Mouse (Mus musculus) neural tube, embryonic 11.5 days (tissue): Measurements from ENCODE around the gene Gng7. TPM values are rescaled to one million over a fixed set of nuclear protein-coding genes. Genes with fewer than 3 reads are reported as not detected.
A peak's percentile ranks its signal among the peaks of the same experiment; 100 is the strongest.

Experiments used
- ATAC-seq: fragments of 200-750 bp; cut with Nextera tagmentation; 2 replicates; pipeline ENCODE4 v1.8.0; 2017; ENCODE audit warnings: moderate number of reproducible peaks, mild to moderate bottlenecking, moderate TSS enrichment, moderate library complexity; ENCODE audit not compliant: insufficient read depth, low FRiP score, low TSS enrichment
- DNase-seq: peaks from one replicate; pipeline ENCODE4 v3.0.0-alpha.2; 2015; ENCODE audit warnings: low spot score
- H3K27ac ChIP-seq: fragments of 300-500 bp; sonication (generic); 2 replicates; pipeline ENCODE4 v1.5.1; 2014; ENCODE audit warnings: low read depth, mild to moderate bottlenecking, low read length
- H3K27me3 ChIP-seq: fragments of 300-500 bp; sonication (generic); 2 replicates; pipeline ENCODE4 v1.6.1; 2014; ENCODE audit warnings: mild to moderate bottlenecking, low read length, mixed read lengths; ENCODE audit not compliant: control insufficient read depth, insufficient read depth
- H3K36me3 ChIP-seq: fragments of 300-500 bp; sonication (generic); 2 replicates; pipeline ENCODE4 v1.6.1; 2014; ENCODE audit warnings: mild to moderate bottlenecking, low read length, moderate library complexity, mixed read lengths; ENCODE audit not compliant: control insufficient read depth, insufficient read depth
- H3K4me1 ChIP-seq: fragments of 300-500 bp; sonication (generic); 2 replicates; pipeline ENCODE4 v1.6.1; 2014; ENCODE audit warnings: low read length, mixed read lengths; ENCODE audit not compliant: control insufficient read depth, insufficient read depth
- H3K4me2 ChIP-seq: fragments of 300-500 bp; sonication (generic); 2 replicates; pipeline ENCODE4 v1.6.1; 2014; ENCODE audit warnings: low read depth, mild to moderate bottlenecking, moderate library complexity
- H3K4me3 ChIP-seq: fragments of 300-500 bp; sonication (generic); 2 replicates; pipeline ENCODE4 v1.5.1; 2014; ENCODE audit warnings: low read depth, low read length
- H3K9ac ChIP-seq: fragments of 300-500 bp; sonication (generic); 2 replicates; pipeline ENCODE4 v1.6.1; 2014; ENCODE audit warnings: mild to moderate bottlenecking, low read length
- H3K9me3 ChIP-seq: fragments of 300-500 bp; sonication (generic); 2 replicates; pipeline ENCODE4 v1.6.1; 2016; ENCODE audit warnings: low read length; ENCODE audit not compliant: control insufficient read depth
- WGBS: fragments of 180-500 bp; shearing (Covaris S2); extraction: QIAGEN DNeasy Blood & Tissue Kit; methylation state at CpG from one replicate; pipeline ENCODE4 v1.1.7; 2014; 5-methylcytosine and 5-hydroxymethylcytosine counted together
- polyA plus RNA-seq: library from polyadenylated mRNA; unstranded; fragments of >200 nt; fragmentation: Nextera tagmentation; extraction: Ambion mirVana; gene quantifications from 2 replicates; pipeline ENCODE4 v1.2.1, GENCODE M21; 2014

The Gng7 gene
- polyA plus RNA-seq, 1 experiment from 2014 or later: 9.4 TPM

DNA sequence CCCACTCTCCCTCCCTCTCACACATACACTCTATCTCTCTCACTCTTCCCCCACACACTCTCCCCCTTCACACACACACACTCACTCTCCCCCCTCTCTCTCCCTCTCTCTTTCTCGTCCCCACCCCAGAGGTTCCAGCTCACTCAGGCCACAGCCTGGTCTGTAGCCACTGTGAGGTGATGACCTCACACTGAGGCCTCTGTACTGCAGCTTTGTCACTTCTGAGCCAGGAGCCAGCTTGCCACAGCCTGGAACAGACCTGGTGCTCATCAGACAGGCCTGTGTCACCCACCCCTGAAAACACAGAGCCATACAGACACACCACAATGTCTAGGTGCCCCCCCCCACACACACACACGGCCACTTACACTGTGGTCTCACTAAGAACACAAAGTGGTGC is 5.5 kb upstream of the Gng7 start:
- peaks cover 24% of the 10 kb centered on the region for H3K27me3 ChIP-seq
- no peak for DNase-seq
- no peak for ATAC-seq
- H3K4me3 ChIP-seq: no peak overlapping the region
- H3K36me3 ChIP-seq: no peaks in the 10 kb centered on the region
- H3K9ac ChIP-seq: no peak overlapping the region
- H3K27ac ChIP-seq: no peak overlapping the region
- no peaks in the 10 kb centered on the region for H3K9me3 ChIP-seq
- WGBS: 55% methylated on average over 2 of the region's 2 CpGs
- H3K4me2 ChIP-seq: no peak overlapping the region
- H3K4me1 ChIP-seq: peaks cover under 1% of the 10 kb centered on the region; the same call in 1 of the 2 replicates

DNA sequence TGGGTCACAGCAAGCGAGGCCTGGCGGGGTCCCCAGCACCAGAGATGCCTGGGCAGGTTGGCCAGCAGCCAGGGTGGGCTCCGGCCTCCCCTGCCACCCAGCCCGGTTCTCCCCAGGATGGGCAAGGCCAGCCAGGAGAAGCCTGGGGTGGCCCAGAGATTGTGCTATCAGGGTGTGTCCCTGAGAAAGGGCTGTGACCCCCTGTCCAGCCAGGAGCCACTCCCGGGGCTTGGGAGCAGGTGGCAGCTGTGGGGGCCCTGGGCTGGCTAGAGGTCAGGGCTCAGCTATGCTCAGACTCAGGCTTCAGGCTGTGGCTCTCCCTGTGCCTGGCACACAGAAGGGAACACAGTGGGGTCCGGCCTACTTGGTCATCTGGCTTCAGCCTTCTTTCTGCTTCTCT is 4.9 kb upstream of the Gng7 start:
- Histone ChIP-seq H3K9ac (no peak overlapping the region), H3K4me1 (no peaks in the 10 kb centered on the region), H3K27ac (no peak overlapping the region), H3K27me3 (peaks cover 21% of the 10 kb centered on the region), H3K9me3 (no peaks in the 10 kb centered on the region), H3K36me3 (no peaks in the 10 kb centered on the region), H3K4me2 (no peak overlapping the region), H3K4me3 (no peak overlapping the region)
- ATAC-seq (no peak), DNase-seq (no peak)
- WGBS: 84% methylated on average over 5 of the region's 6 CpGs

DNA sequence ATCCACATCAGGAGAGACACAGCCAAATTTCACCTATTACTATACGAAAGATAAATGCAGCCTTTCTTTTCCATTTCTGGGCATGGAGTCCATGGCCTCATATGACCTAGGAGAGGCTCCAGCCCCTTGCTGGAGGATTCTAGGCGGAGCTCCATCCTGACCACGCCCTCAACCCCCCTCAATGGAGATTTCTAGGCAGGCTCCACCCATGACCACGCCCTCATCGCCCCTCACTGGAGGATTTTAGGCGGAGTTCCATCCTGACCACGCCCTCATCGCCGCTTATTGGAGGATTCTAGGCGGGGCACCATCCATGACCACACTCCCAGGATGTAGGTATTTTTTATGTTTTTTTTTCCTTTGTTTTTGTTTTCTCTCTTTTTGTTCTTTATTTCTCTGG is 3.6 kb upstream of the Gng7 start:
- no peak overlapping the region for H3K27ac ChIP-seq
- 38% methylated on average over 10 of the region's 10 CpGs for WGBS
- H3K4me3 ChIP-seq: no peak overlapping the region
- ATAC-seq: no peak
- no peak overlapping the region for H3K9ac ChIP-seq
- no peaks in the 10 kb centered on the region for H3K9me3 ChIP-seq
- no peaks in the 10 kb centered on the region for H3K36me3 ChIP-seq
- no peak overlapping the region for H3K4me2 ChIP-seq
- H3K4me1 ChIP-seq: no peaks in the 10 kb centered on the region
- peak; percentile 48 for DNase-seq
- peaks cover 14% of the 10 kb centered on the region for H3K27me3 ChIP-seq

DNA sequence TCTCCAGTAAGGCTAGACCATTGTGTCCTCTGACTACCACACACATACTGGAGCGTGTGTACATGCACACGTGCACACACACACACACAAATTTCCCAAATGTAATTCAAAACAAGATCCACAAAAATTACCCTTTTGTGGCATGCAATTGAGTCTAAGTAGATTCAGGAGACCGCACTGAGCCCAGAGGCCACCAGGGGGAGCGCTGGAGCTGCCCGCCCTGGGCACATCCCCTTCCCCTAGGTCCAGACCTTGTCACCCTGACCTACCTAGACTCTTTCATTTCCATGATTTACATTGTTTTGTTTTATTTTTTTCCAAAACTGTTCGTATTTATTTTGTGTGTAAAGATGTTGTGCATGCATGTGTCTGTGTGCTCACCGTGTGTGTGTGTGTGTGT is 1.9 kb upstream of the Gng7 start:
- Histone ChIP-seq H3K27me3 (peaks cover 3% of the 10 kb centered on the region; the same call in 1 of the 2 replicates), H3K4me3 (no peak overlapping the region), H3K27ac (no peak overlapping the region), H3K36me3 (no peaks in the 10 kb centered on the region), H3K9me3 (no peaks in the 10 kb centered on the region), H3K4me2 (no peak overlapping the region), H3K4me1 (no peaks in the 10 kb centered on the region), H3K9ac (no peak overlapping the region)
- no peak for ATAC-seq
- WGBS: 8% methylated on average over 7 of the region's 7 CpGs
- peak; percentile 71 for DNase-seq

DNA sequence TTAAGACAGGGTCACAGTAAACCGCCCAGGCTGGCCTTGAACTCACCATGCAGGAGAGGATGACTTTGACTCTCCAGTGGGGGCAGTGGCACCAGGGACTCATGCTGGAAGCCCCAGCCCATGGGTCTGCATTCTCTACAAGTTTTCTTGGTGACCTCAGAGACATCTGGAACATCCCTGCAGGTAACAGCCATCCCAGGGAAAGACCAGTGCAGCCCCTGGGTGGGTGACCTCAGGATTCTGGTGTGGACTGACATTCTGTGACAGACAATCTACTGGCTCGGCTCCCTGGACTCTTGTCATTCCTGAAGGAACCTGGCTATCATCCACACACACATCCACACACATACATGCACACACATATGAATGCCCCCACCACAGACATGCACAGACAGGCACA is 921 bp upstream of the Gng7 start:
- no peak overlapping the region for H3K4me3 ChIP-seq
- H3K27ac ChIP-seq: no peak overlapping the region
- H3K4me2 ChIP-seq: no peak overlapping the region
- no peaks in the 10 kb centered on the region for H3K4me1 ChIP-seq
- DNase-seq (no peak), ATAC-seq (no peak)
- no peaks in the 10 kb centered on the region for H3K27me3 ChIP-seq
- 81% methylated on average over 2 of the region's 2 CpGs for WGBS
- no peaks in the 10 kb centered on the region for H3K36me3 ChIP-seq
- no peak overlapping the region for H3K9ac ChIP-seq
- H3K9me3 ChIP-seq: no peaks in the 10 kb centered on the region

DNA sequence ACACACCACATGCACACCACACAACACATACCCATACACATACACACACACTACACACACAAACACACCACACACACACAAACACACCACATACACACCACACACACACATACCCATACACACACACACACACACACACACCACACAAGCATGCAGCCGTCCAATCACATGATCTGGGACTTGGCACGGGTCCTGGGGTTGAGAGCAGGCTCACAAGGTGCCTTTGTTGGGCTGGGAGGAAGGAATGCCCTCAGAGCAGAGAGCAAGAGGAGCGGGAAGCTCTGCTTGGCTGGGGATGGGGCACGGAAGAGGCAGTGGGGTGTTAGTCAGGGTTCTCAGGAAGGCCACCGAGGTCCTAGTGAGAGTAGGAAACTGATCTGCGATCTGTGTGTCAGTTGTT is 3.9 kb downstream of the Gng7 start:
- no peaks in the 10 kb centered on the region for H3K36me3 ChIP-seq
- H3K4me3 ChIP-seq: no peak overlapping the region
- no peak overlapping the region for H3K27ac ChIP-seq
- no peak overlapping the region for H3K9ac ChIP-seq
- no peaks in the 10 kb centered on the region for H3K27me3 ChIP-seq
- no peak overlapping the region for H3K4me2 ChIP-seq
- ATAC-seq (no peak), DNase-seq (no peak)
- no peaks in the 10 kb centered on the region for H3K9me3 ChIP-seq
- no peaks in the 10 kb centered on the region for H3K4me1 ChIP-seq
- WGBS: 72% methylated on average over 6 of the region's 6 CpGs

DNA sequence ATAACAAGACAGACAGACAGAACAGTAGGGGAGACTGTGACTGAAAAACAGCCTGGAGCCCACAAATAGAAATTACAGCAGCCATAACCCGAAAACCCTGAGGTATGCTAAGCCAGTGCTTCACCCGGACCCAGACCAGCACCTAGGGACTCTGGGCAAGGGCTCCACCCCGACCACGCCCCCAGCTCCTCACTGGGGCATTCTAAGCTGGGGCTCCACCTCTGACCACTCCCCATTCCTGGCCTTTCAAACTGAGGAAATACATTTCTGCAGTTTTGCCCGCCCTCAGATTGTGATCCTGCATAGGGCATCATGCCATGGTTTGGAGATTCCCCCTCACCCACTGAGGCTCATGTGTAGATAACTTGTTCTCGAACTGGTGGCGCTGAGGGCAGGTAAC is 7.5 kb downstream of the Gng7 start:
- 39% methylated on average over 7 of the region's 7 CpGs for WGBS
- H3K4me1 ChIP-seq: no peaks in the 10 kb centered on the region
- H3K4me2 ChIP-seq: no peak overlapping the region
- no peaks in the 10 kb centered on the region for H3K27me3 ChIP-seq
- H3K9me3 ChIP-seq: no peaks in the 10 kb centered on the region
- no peak for ATAC-seq
- no peak overlapping the region for H3K27ac ChIP-seq
- DNase-seq: no peak
- H3K36me3 ChIP-seq: no peaks in the 10 kb centered on the region
- H3K9ac ChIP-seq: no peak overlapping the region
- no peak overlapping the region for H3K4me3 ChIP-seq

DNA sequence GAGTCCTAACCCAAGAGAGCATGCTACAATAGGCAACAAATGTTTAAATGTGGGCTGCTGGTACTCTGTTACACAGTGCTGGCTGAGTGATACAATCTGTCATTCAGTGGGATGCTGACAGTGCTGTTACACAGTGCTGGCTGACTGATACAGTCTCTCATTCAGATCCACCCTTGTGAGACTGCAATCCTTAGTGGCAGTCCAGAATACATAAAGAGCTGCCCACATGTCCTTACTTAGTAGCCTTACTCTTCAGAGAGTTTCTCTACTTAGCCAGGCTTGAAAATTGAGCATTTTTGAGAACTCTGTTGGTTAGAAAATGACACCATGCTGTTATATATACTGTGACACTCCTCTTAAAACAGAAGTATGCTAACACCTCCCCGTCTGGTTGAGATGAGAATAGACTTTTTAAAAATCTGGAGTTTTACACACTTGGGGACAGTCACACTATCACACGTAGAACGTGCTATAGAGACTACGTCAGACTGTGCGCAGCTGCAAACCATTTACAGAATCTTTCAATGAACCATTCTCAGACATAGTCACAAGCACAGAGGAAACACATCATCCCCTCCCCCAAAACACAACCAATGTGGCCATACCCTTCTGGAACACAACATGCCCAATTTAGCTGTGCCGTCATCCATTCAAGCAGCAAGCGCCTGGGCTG is 8.6 kb downstream of the Gng7 start:
- no peaks in the 10 kb centered on the region for H3K9me3 ChIP-seq
- DNase-seq (no peak), ATAC-seq (no peak)
- H3K27ac ChIP-seq: no peak overlapping the region
- H3K36me3 ChIP-seq: no peaks in the 10 kb centered on the region
- no peak overlapping the region for H3K4me2 ChIP-seq
- H3K27me3 ChIP-seq: no peaks in the 10 kb centered on the region
- H3K4me1 ChIP-seq: no peaks in the 10 kb centered on the region
- no peak overlapping the region for H3K9ac ChIP-seq
- no peak overlapping the region for H3K4me3 ChIP-seq
- WGBS: 89% methylated on average over 7 of the region's 7 CpGs

DNA sequence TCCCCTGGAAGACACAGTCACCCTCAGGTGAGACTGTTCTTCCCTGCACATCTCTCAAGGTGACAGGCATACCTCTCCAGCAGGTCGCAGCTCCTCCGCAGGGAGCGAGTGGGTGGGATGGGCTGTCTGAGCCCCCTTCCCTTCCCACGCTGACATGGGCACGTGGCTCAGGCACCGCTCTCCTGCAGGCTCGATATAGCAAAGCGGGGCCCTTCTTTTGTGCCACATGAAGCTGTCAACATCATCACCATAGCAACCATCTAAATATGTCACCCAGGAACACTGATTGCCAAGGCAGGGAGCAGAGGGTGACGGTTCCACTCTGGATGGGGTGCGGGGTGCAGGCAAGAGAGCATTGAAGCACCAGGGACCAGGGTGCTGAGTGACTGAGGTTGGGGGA is 13.6 kb downstream of the Gng7 start:
- Histone ChIP-seq H3K9ac (0 out of 2 replicates have a peak overlapping the region, but pooled peaks have one; percentile 23), H3K27me3 (no peaks in the 10 kb centered on the region), H3K27ac (no peak overlapping the region), H3K4me3 (no peak overlapping the region), H3K36me3 (no peaks in the 10 kb centered on the region), H3K4me1 (no peaks in the 10 kb centered on the region), H3K9me3 (no peaks in the 10 kb centered on the region; the same call in 1 of the 2 replicates), H3K4me2 (no peak overlapping the region)
- DNase-seq: no peak
- no peak for ATAC-seq
- 64% methylated on average over 10 of the region's 10 CpGs for WGBS
